Mouse (Mus musculus): ENCODE data around the gene Fzd7. TPM values are rescaled to one million over a fixed set of nuclear protein-coding genes. Genes with fewer than 3 reads are reported as not detected.

Fzd7 gene
- polyA plus RNA-seq (2014; fragmentation: Nextera tagmentation; extraction: Ambion mirVana): 3.4 and 3.9 TPM in 2 replicates

GRCm38 (mm10) chr1:59482331-59482695 is at the start of gene Fzd7:
Gene Fzd7 (plus strand): TSS chr1:59482424.
- peak within 1 kb of the TSS; percentile 56 for H3K4me3 ChIP-seq (ENCODE audit: low read depth, low read length)
- H3K4me2 ChIP-seq (ENCODE audit: low read length): peak within 1 kb of the TSS; percentile 98
- H3K4me1 ChIP-seq (ENCODE audit: control insufficient read depth, insufficient read depth, low read length): peaks cover 21% of the 10 kb centered on the region
- peak within 1 kb of the TSS; percentile 66 for H3K27ac ChIP-seq (ENCODE audit: low read depth, low read length)
- H3K9ac ChIP-seq (ENCODE audit: low read length): peak within 1 kb of the TSS; percentile 73
- H3K36me3 ChIP-seq (ENCODE audit: control insufficient read depth, insufficient read depth, low read length): no peaks in the 10 kb centered on the region
- DNase-seq (ENCODE audit: low spot score) (no peak), ATAC-seq (peak; percentile 21)
- WGBS: 0% methylated on average over 35 of the region's 35 CpGs
- H3K27me3 ChIP-seq (replicated peaks; ENCODE audit: control insufficient read depth, insufficient read depth, low read length): 0 out of 2 replicates have a peak, but pooled peaks cover 11% of the 10 kb centered on the region
- no peaks in the 10 kb centered on the region for H3K9me3 ChIP-seq (replicated peaks; ENCODE audit: control insufficient read depth, low read length)

GRCm38 (mm10) chr1:59433296-59433695 is 48.9 kb upstream of the Fzd7 start:
- H3K9me3 ChIP-seq (replicated peaks; ENCODE audit: control insufficient read depth, low read length): no peaks in the 10 kb centered on the region
- H3K36me3 ChIP-seq (ENCODE audit: control insufficient read depth, insufficient read depth, low read length): no peaks in the 10 kb centered on the region
- no peak overlapping the region for H3K4me2 ChIP-seq (ENCODE audit: low read length)
- 83% methylated on average over 6 of the region's 6 CpGs for WGBS
- ATAC-seq (no peak), DNase-seq (ENCODE audit: low spot score) (no peak)
- H3K4me3 ChIP-seq (ENCODE audit: low read depth, low read length): no peak overlapping the region
- no peak overlapping the region for H3K9ac ChIP-seq (ENCODE audit: low read length)
- peaks cover 6% of the 10 kb centered on the region; the same call in 1 of the 2 replicates for H3K4me1 ChIP-seq (ENCODE audit: control insufficient read depth, insufficient read depth, low read length)
- no peaks in the 10 kb centered on the region for H3K27me3 ChIP-seq (replicated peaks; ENCODE audit: control insufficient read depth, insufficient read depth, low read length)
- no peak overlapping the region for H3K27ac ChIP-seq (ENCODE audit: low read depth, low read length)

GRCm38 (mm10) chr1:59434071-59434470 is 48.2 kb upstream of the Fzd7 start:
- no peaks in the 10 kb centered on the region for H3K36me3 ChIP-seq (ENCODE audit: control insufficient read depth, insufficient read depth, low read length)
- H3K4me3 ChIP-seq (ENCODE audit: low read depth, low read length): no peak overlapping the region
- H3K27ac ChIP-seq (ENCODE audit: low read depth, low read length): no peak overlapping the region
- no peaks in the 10 kb centered on the region for H3K27me3 ChIP-seq (replicated peaks; ENCODE audit: control insufficient read depth, insufficient read depth, low read length)
- DNase-seq (ENCODE audit: low spot score) (peak; percentile 33), ATAC-seq (no peak)
- no peaks in the 10 kb centered on the region for H3K9me3 ChIP-seq (replicated peaks; ENCODE audit: control insufficient read depth, low read length)
- WGBS: 53% methylated on average over 3 of the region's 3 CpGs
- H3K4me2 ChIP-seq (ENCODE audit: low read length): no peak overlapping the region
- H3K4me1 ChIP-seq (ENCODE audit: control insufficient read depth, insufficient read depth, low read length): peaks cover 6% of the 10 kb centered on the region; the same call in 1 of the 2 replicates
- no peak overlapping the region for H3K9ac ChIP-seq (ENCODE audit: low read length)

- WGBS: 91% methylated on average over 5 of the region's 5 CpGs
- Histone ChIP-seq H3K4me1 (ENCODE audit: control insufficient read depth, insufficient read depth, low read length) (peaks cover 6% of the 10 kb centered on the region; the same call in 1 of the 2 replicates), H3K27ac (ENCODE audit: low read depth, low read length) (no peak overlapping the region), H3K36me3 (ENCODE audit: control insufficient read depth, insufficient read depth, low read length) (no peaks in the 10 kb centered on the region), H3K9me3 (replicated peaks; ENCODE audit: control insufficient read depth, low read length) (no peaks in the 10 kb centered on the region), H3K4me2 (ENCODE audit: low read length) (no peak overlapping the region), H3K4me3 (ENCODE audit: low read depth, low read length) (no peak overlapping the region), H3K9ac (ENCODE audit: low read length) (no peak overlapping the region), H3K27me3 (replicated peaks; ENCODE audit: control insufficient read depth, insufficient read depth, low read length) (no peaks in the 10 kb centered on the region)
- DNase-seq (ENCODE audit: low spot score) (no peak), ATAC-seq (no peak)
Measured at GRCm38 (mm10) chr1:59435270-59435669, 47.0 kb upstream of the Fzd7 start.

GRCm38 (mm10) chr1:59436321-59436720 is 45.9 kb upstream of the Fzd7 start:
- no peaks in the 10 kb centered on the region for H3K9me3 ChIP-seq (replicated peaks; ENCODE audit: control insufficient read depth, low read length)
- H3K4me1 ChIP-seq (ENCODE audit: control insufficient read depth, insufficient read depth, low read length): peaks cover 6% of the 10 kb centered on the region; the same call in 1 of the 2 replicates
- H3K4me2 ChIP-seq (ENCODE audit: low read length): no peak overlapping the region
- WGBS: 88% methylated on average over 3 of the region's 3 CpGs
- H3K27me3 ChIP-seq (replicated peaks; ENCODE audit: control insufficient read depth, insufficient read depth, low read length): no peaks in the 10 kb centered on the region
- no peak overlapping the region for H3K9ac ChIP-seq (ENCODE audit: low read length)
- no peak overlapping the region for H3K4me3 ChIP-seq (ENCODE audit: low read depth, low read length)
- no peaks in the 10 kb centered on the region for H3K36me3 ChIP-seq (ENCODE audit: control insufficient read depth, insufficient read depth, low read length)
- H3K27ac ChIP-seq (ENCODE audit: low read depth, low read length): no peak overlapping the region
- DNase-seq (ENCODE audit: low spot score) (no peak), ATAC-seq (no peak)

- H3K4me1 ChIP-seq (ENCODE audit: control insufficient read depth, insufficient read depth, low read length): peaks cover 6% of the 10 kb centered on the region; the same call in 1 of the 2 replicates
- 0 out of 2 replicates have a peak overlapping the region, but pooled peaks have one; percentile 52 for H3K27ac ChIP-seq (ENCODE audit: low read depth, low read length)
- H3K27me3 ChIP-seq (replicated peaks; ENCODE audit: control insufficient read depth, insufficient read depth, low read length): no peaks in the 10 kb centered on the region
- H3K9ac ChIP-seq (ENCODE audit: low read length): 0 out of 2 replicates have a peak overlapping the region, but pooled peaks have one; percentile 8
- WGBS: 13% methylated on average over 3 of the region's 3 CpGs
- no peak overlapping the region for H3K4me2 ChIP-seq (ENCODE audit: low read length)
- ATAC-seq (peak; percentile 50), DNase-seq (ENCODE audit: low spot score) (peak; percentile 64)
- H3K9me3 ChIP-seq (replicated peaks; ENCODE audit: control insufficient read depth, low read length): no peaks in the 10 kb centered on the region
- H3K36me3 ChIP-seq (ENCODE audit: control insufficient read depth, insufficient read depth, low read length): no peaks in the 10 kb centered on the region
- no peak overlapping the region for H3K4me3 ChIP-seq (ENCODE audit: low read depth, low read length)
Measured at GRCm38 (mm10) chr1:59437927-59438326, 44.3 kb upstream of the Fzd7 start.

GRCm38 (mm10) chr1:59438330-59438729 is 43.9 kb upstream of the Fzd7 start:
- Histone ChIP-seq H3K27me3 (replicated peaks; ENCODE audit: control insufficient read depth, insufficient read depth, low read length) (no peaks in the 10 kb centered on the region), H3K4me2 (ENCODE audit: low read length) (no peak overlapping the region), H3K9ac (ENCODE audit: low read length) (no peak overlapping the region), H3K27ac (ENCODE audit: low read depth, low read length) (0 out of 2 replicates have a peak overlapping the region, but pooled peaks have one; percentile 52), H3K36me3 (ENCODE audit: control insufficient read depth, insufficient read depth, low read length) (no peaks in the 10 kb centered on the region), H3K9me3 (replicated peaks; ENCODE audit: control insufficient read depth, low read length) (no peaks in the 10 kb centered on the region), H3K4me1 (ENCODE audit: control insufficient read depth, insufficient read depth, low read length) (peaks cover 6% of the 10 kb centered on the region; the same call in 1 of the 2 replicates), H3K4me3 (ENCODE audit: low read depth, low read length) (no peak overlapping the region)
- 30% methylated on average over 4 of the region's 4 CpGs for WGBS
- no peak for ATAC-seq
- DNase-seq (ENCODE audit: low spot score): no peak

- H3K4me3 ChIP-seq (ENCODE audit: low read depth, low read length): no peak overlapping the region
- no peaks in the 10 kb centered on the region for H3K27me3 ChIP-seq (replicated peaks; ENCODE audit: control insufficient read depth, insufficient read depth, low read length)
- H3K9me3 ChIP-seq (replicated peaks; ENCODE audit: control insufficient read depth, low read length): no peaks in the 10 kb centered on the region
- ATAC-seq (no peak), DNase-seq (ENCODE audit: low spot score) (no peak)
- whole genome bisulfite sequencing: 74% methylated on average over 2 of the region's 2 CpGs
- no peaks in the 10 kb centered on the region for H3K36me3 ChIP-seq (ENCODE audit: control insufficient read depth, insufficient read depth, low read length)
- H3K9ac ChIP-seq (ENCODE audit: low read length): no peak overlapping the region
- H3K27ac ChIP-seq (ENCODE audit: low read depth, low read length): no peak overlapping the region
- H3K4me2 ChIP-seq (ENCODE audit: low read length): no peak overlapping the region
- H3K4me1 ChIP-seq (ENCODE audit: control insufficient read depth, insufficient read depth, low read length): peaks cover 6% of the 10 kb centered on the region; the same call in 1 of the 2 replicates
Measured at GRCm38 (mm10) chr1:59439252-59439651, 43.0 kb upstream of the Fzd7 start.

- H3K9ac ChIP-seq (ENCODE audit: low read length): no peak overlapping the region
- DNase-seq (ENCODE audit: low spot score) (no peak), ATAC-seq (no peak)
- H3K27ac ChIP-seq (ENCODE audit: low read depth, low read length): no peak overlapping the region
- 81% methylated on average over 1 of the region's 1 CpGs for WGBS
- peaks cover 6% of the 10 kb centered on the region; the same call in 1 of the 2 replicates for H3K4me1 ChIP-seq (ENCODE audit: control insufficient read depth, insufficient read depth, low read length)
- no peaks in the 10 kb centered on the region for H3K9me3 ChIP-seq (replicated peaks; ENCODE audit: control insufficient read depth, low read length)
- H3K27me3 ChIP-seq (replicated peaks; ENCODE audit: control insufficient read depth, insufficient read depth, low read length): no peaks in the 10 kb centered on the region
- no peak overlapping the region for H3K4me3 ChIP-seq (ENCODE audit: low read depth, low read length)
- H3K36me3 ChIP-seq (ENCODE audit: control insufficient read depth, insufficient read depth, low read length): no peaks in the 10 kb centered on the region
- H3K4me2 ChIP-seq (ENCODE audit: low read length): no peak overlapping the region
Measured at GRCm38 (mm10) chr1:59439941-59440340, 42.3 kb upstream of the Fzd7 start.
